Mouse (Mus musculus): ENCODE measurements around the gene Plcb1. TPM values are rescaled to one million over a fixed set of nuclear protein-coding genes. Genes with fewer than 3 reads are reported as not detected.

The Plcb1 gene
- polyA plus RNA-seq, 1 experiment from 2014 or later = 4.4 TPM

DNA sequence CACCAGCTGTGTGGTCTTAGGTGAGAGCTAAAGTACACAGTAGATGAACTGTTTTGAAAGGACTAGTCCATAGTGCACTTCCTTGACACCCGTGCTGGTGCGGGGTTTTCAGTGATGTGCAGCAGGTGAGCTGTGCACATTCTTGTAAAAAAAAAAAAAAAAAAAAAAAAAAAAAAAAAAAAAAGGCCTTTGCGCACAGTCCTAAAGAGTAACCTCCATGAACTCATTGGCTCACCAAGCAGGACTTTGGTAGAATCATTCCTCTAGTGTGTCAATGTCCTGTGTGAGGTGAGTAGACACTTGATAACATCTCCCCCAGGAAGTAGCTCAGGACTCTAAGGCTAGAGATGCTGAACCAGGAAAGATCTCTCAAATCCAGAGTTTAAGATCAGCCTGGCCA, 653.2 kb downstream of the Plcb1 start:
- ATAC-seq = no peak
- Histone ChIP-seq H3K27me3 (replicated peaks) (no peaks in the 10 kb centered on the region), H3K36me3 (no peaks in the 10 kb centered on the region), H3K9me3 (replicated peaks) (no peaks in the 10 kb centered on the region), H3K4me2 (no peak overlapping the region), H3K4me3 (no peak overlapping the region), H3K9ac (no peak overlapping the region), H3K27ac (no peak overlapping the region), H3K4me1 (no peaks in the 10 kb centered on the region)
- 73% methylated on average over 3 of the region's 3 CpGs for WGBS (ENCODE audit: insufficient replicate concordance)

DNA sequence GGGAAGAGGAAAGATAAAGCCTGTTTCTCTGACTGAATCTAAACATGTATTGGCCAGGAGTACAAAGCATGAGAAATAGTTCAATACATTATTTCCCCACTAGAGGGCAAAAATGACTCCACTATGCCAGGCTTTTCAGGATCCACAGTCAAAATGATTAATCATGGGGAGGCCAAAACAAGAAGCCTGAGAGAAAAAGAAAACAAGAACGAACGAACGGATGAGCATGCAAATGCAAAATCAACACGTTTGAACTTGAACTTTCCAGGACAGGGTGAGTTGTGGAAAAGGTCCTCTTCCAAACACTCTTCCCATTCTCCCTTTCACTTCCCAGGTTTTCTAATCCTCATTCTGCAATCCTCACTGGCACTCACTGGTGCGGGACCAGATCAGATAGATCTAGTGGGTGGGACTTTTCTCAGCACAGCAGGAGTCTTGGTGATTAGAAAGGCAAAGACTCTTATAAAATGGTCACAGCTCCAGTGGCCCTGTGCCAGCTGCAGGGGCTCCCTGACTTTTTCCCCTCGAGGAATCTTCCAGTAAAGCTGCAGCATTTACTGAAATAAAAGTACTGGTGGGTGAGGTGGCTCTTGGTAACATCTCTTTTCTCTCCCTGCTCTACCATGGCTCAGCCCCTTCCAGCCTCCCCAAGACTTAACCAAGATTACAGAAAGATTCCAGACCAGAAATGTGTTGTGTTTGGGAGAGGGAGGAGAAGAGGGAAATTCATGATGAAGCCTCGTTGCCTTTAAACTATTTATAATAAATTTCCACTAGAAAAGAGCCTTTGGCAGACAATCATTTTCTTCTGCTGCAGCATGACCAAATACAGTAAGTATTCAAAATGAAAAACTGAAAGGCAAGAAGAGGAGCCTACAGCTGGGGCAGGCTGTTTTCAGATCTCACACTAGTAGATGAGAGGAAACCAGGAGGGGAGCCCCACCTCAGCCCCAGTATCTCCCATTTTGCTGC, 654.0 kb downstream of the Plcb1 start:
- H3K27ac ChIP-seq = no peak overlapping the region

DNA sequence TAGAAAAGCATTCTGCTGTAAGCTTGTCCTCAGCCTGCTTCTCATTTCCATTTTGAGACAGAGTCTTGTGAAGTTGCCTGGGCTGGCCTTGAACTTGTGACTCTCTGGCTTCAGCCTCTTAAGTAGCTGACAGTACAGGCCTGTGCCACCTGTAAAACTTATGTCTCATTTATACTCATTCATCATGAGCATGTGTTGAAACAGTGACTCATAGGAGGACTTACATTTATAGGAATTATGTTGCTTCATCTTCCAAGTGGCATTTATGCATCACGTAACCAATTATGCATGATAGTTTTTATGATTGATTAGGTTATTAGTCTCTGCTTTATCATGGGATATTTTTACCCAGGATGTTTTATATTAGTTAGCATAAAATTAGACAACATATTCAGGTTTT, 667.7 kb downstream of the Plcb1 start:
- WGBS (ENCODE audit: insufficient replicate concordance) = 74% methylated on average over 1 of the region's 1 CpGs

More for the DNA sequence above, 654.0 kb downstream of the Plcb1 start:
- no peaks in the 10 kb centered on the region for H3K9me3 ChIP-seq (replicated peaks)
- peak; percentile 37; the same call in 1 of the 2 replicates for ATAC-seq
- no peaks in the 10 kb centered on the region for H3K27me3 ChIP-seq (replicated peaks)
- H3K36me3 ChIP-seq = no peaks in the 10 kb centered on the region
- no peak overlapping the region for H3K9ac ChIP-seq
- peak overlapping the region; percentile 21; the same call in 1 of the 2 replicates for H3K4me2 ChIP-seq
- WGBS (ENCODE audit: insufficient replicate concordance) = 11% methylated on average over 7 of the region's 7 CpGs
- 0 out of 2 replicates have a peak overlapping the region, but pooled peaks have one; percentile 1 for H3K4me3 ChIP-seq
- no peaks in the 10 kb centered on the region for H3K4me1 ChIP-seq

DNA sequence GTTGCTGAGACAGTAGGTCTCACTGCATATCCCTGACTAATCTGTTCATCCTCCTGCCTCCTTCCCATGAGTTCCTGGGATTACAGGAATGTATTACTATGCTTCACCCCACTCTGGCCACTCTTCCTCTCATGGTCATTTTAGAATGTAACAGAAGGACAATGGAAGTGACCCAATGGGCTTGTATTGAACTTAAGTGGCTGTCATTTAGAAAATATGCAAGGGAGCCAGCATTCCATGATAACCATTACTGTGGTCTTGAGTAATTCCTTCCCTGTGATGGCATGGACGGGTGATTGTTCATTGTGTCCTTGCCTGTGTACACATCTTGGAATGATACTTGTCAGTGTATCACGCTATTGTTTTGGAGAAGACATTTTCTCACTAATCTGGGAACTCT, 668.1 kb downstream of the Plcb1 start:
- H3K27ac ChIP-seq = no peak overlapping the region
- no peak overlapping the region for H3K9ac ChIP-seq
- H3K4me2 ChIP-seq = no peak overlapping the region
- no peak for ATAC-seq
- H3K27me3 ChIP-seq (replicated peaks) = no peaks in the 10 kb centered on the region
- H3K36me3 ChIP-seq = no peaks in the 10 kb centered on the region
- H3K4me3 ChIP-seq = no peak overlapping the region
- no peaks in the 10 kb centered on the region for H3K9me3 ChIP-seq (replicated peaks)
- no peaks in the 10 kb centered on the region for H3K4me1 ChIP-seq
- WGBS (ENCODE audit: insufficient replicate concordance) = 59% methylated on average over 2 of the region's 2 CpGs

More for the DNA sequence above, 667.7 kb downstream of the Plcb1 start:
- no peak overlapping the region for H3K27ac ChIP-seq
- no peak overlapping the region for H3K4me3 ChIP-seq
- H3K4me1 ChIP-seq = no peaks in the 10 kb centered on the region
- H3K4me2 ChIP-seq = no peak overlapping the region
- no peaks in the 10 kb centered on the region for H3K27me3 ChIP-seq (replicated peaks)
- H3K9me3 ChIP-seq (replicated peaks) = no peaks in the 10 kb centered on the region
- no peak for ATAC-seq
- H3K9ac ChIP-seq = no peak overlapping the region
- H3K36me3 ChIP-seq = no peaks in the 10 kb centered on the region

DNA sequence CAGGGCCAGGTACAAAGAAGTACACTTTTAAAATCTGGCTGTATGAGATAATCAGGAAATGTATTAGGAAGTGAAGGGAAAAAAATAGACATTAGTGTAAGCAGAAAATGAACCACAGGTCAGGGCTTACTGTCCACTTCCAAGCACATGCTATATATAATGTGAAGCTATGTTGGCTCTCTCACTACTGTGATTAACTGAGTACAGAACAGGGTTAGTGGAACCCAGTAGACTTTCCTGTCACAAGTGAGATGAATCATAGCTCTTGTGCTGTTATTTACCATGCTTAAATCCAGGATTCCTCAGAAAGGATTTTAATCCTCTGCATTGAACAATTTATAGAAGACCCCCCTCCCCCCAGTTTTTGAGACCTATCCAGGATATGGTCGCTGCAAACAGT, 668.6 kb downstream of the Plcb1 start:
- Histone ChIP-seq H3K27ac (no peak overlapping the region), H3K9me3 (replicated peaks) (no peaks in the 10 kb centered on the region), H3K4me3 (no peak overlapping the region), H3K27me3 (replicated peaks) (no peaks in the 10 kb centered on the region), H3K4me1 (no peaks in the 10 kb centered on the region), H3K36me3 (no peaks in the 10 kb centered on the region), H3K9ac (no peak overlapping the region), H3K4me2 (no peak overlapping the region)
- no peak for ATAC-seq
- 23% methylated on average over 1 of the region's 1 CpGs for WGBS (ENCODE audit: insufficient replicate concordance)

DNA sequence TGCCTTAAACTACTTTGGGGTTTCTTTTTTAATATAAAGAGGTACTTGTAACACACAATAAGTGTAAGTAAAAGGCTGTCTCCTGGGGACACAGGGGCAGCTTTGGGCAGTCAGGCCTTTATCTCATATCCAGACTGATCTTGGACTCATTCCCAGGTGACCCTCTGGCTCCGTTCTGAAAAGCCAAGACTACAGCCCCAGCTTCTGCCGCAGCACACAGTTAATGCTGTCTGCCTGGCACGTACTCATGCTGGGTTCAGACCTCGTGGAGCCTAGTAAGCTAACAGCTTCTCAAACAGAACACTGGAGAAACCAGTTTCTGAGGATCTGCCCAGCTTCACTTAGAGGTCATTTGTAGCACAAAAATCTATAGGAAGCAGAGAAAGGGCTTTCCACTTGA, 682.0 kb downstream of the Plcb1 start:
- Histone ChIP-seq H3K4me1 (no peaks in the 10 kb centered on the region), H3K4me2 (no peak overlapping the region), H3K27me3 (replicated peaks) (no peaks in the 10 kb centered on the region), H3K9ac (no peak overlapping the region), H3K9me3 (replicated peaks) (no peaks in the 10 kb centered on the region), H3K27ac (no peak overlapping the region), H3K4me3 (no peak overlapping the region), H3K36me3 (no peaks in the 10 kb centered on the region)
- WGBS (ENCODE audit: insufficient replicate concordance) = 66% methylated on average over 4 of the region's 4 CpGs
- no peak for ATAC-seq

DNA sequence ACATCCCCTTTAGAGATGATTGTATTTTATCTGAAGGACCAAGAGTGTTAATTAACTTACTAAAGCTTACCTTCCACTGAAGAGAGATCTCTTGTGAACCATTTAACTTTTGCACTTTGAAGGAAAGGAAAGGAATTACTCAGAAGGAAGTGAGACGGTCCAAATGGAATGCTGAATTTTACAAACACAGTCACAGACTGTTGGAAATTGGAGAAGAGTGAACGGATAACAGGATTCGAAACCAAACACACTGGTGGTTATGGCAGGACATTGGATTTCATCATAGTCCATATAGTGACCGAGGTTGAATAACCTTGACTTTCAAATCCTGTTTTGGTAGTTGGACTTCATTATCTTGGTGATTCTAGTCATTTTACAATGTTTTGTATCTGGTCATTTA, 688.2 kb downstream of the Plcb1 start:
- WGBS (ENCODE audit: insufficient replicate concordance) = 67% methylated on average over 4 of the region's 4 CpGs
- no peak for ATAC-seq
- no peaks in the 10 kb centered on the region for H3K36me3 ChIP-seq
- H3K27me3 ChIP-seq (replicated peaks) = no peaks in the 10 kb centered on the region
- H3K9ac ChIP-seq = no peak overlapping the region
- H3K9me3 ChIP-seq (replicated peaks) = no peaks in the 10 kb centered on the region
- H3K4me1 ChIP-seq = no peaks in the 10 kb centered on the region
- no peak overlapping the region for H3K4me3 ChIP-seq
- H3K27ac ChIP-seq = no peak overlapping the region
- no peak overlapping the region for H3K4me2 ChIP-seq

DNA sequence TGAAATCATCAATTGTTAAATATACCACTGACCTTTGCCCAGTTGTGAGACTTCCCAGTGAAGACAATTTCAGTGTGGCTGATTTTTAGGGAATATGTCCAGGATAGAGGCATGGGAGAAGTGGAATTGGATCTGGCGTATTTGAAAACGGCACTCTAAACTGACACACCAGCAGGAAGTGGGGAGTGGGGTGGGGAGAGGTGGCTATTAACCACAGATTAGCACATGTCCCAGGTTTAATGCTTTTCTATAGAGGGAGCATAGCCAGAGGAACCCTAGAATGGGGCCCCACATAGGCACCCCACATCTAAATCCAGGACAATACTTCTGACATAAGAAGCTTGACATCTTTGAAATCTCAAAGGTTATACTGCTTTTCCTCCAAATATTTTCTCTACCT, 699.4 kb downstream of the Plcb1 start:
- Histone ChIP-seq H3K4me3 (no peak overlapping the region), H3K4me2 (no peak overlapping the region), H3K9me3 (replicated peaks) (no peaks in the 10 kb centered on the region), H3K27me3 (replicated peaks) (no peaks in the 10 kb centered on the region), H3K36me3 (no peaks in the 10 kb centered on the region), H3K4me1 (no peaks in the 10 kb centered on the region), H3K9ac (no peak overlapping the region), H3K27ac (no peak overlapping the region)
- no peak for ATAC-seq
- 32% methylated on average over 2 of the region's 2 CpGs for WGBS (ENCODE audit: insufficient replicate concordance)

DNA sequence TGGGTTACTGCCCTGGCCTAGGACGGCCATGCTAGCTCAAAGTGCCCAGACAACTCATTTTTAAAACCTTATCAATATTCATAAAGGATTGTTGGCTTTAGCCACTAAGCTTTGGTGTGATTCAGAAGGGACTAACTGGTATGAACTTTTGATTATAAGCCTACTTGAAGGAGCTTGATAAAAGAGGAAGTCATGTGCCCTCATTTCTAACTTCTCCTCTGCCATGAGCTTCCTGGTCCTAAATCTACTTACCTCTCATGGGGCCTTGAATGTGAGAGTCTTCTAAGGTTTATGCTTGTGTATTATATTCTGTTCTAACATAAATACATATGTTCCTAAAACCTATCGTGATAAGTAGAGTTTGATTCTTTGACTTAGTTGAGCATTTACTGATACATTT, 702.4 kb downstream of the Plcb1 start:
- Histone ChIP-seq H3K36me3 (no peaks in the 10 kb centered on the region), H3K27ac (no peak overlapping the region), H3K27me3 (replicated peaks) (no peaks in the 10 kb centered on the region), H3K4me3 (no peak overlapping the region), H3K9me3 (replicated peaks) (no peaks in the 10 kb centered on the region), H3K4me1 (no peaks in the 10 kb centered on the region), H3K9ac (no peak overlapping the region), H3K4me2 (no peak overlapping the region)
- WGBS (ENCODE audit: insufficient replicate concordance) = 69% methylated on average over 2 of the region's 2 CpGs
- ATAC-seq = no peak

DNA sequence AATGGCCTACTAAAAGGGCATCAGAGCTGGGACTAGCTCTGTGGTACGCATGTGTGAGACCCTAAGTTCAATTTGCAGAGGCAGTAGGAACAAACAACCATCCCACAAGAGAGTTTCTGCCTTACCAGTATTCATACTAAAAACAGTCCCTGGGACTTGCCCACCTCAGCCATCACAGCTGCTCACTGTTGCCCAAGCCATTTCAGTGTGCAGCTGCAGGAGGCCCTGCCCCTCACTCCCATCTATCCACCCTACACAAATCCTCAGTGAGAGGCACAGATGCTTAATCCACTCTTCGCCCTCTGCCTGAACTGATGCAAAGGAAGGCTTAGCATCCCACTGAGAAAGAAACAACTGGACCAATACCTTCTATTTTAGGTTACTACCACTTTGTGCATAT, 703.3 kb downstream of the Plcb1 start:
- WGBS (ENCODE audit: insufficient replicate concordance) = 68% methylated on average over 2 of the region's 2 CpGs
- no peaks in the 10 kb centered on the region for H3K27me3 ChIP-seq (replicated peaks)
- H3K9ac ChIP-seq = no peak overlapping the region
- no peak for ATAC-seq
- H3K4me1 ChIP-seq = no peaks in the 10 kb centered on the region
- no peaks in the 10 kb centered on the region for H3K9me3 ChIP-seq (replicated peaks)
- H3K4me2 ChIP-seq = no peak overlapping the region
- H3K27ac ChIP-seq = no peak overlapping the region
- no peak overlapping the region for H3K4me3 ChIP-seq
- H3K36me3 ChIP-seq = no peaks in the 10 kb centered on the region

DNA sequence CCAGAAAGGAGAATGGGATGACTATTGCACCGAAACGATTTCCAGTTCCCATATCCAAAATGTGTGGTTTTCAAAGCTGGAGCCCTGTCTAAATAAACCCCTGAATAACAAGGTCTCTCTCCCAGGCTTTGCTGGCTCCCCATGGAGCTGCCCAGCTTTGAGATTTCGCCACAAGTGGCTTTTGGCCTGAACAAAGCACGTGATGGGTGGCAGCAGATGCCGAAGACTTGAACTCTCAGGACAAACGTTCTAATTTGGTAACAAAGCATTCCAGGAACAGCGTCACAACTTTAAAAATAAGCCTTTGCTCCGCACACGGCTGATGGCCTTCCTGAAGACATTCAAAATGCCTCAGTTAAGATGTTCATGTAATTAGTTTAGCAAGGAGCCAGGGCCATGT, 706.9 kb downstream of the Plcb1 start:
- WGBS (ENCODE audit: insufficient replicate concordance) = 66% methylated on average over 9 of the region's 9 CpGs

DNA sequence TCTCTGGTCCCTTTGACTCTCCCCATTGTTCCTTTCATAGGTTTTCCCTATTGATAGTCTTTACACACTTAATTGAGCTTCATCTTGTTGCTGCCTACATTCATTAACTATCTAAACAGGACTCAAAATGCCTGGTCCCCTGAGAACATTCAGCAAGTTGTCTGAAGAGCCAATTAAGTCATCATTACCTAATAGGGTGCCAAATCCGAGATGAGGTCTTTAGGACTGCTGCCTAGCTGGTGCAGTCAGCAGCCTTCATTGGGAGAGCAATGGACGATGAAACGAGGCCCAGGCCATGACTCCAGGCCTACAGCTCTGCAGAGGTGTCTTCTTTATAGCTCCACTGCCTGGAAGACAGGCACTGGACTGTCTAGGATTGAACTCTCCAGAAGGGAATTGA, 710.7 kb downstream of the Plcb1 start:
- H3K36me3 ChIP-seq = no peaks in the 10 kb centered on the region
- no peaks in the 10 kb centered on the region for H3K9me3 ChIP-seq (replicated peaks)
- no peak overlapping the region for H3K4me3 ChIP-seq
- no peaks in the 10 kb centered on the region for H3K27me3 ChIP-seq (replicated peaks)
- 50% methylated on average over 3 of the region's 3 CpGs for WGBS (ENCODE audit: insufficient replicate concordance)
- ATAC-seq = no peak
- no peak overlapping the region for H3K9ac ChIP-seq
- no peak overlapping the region for H3K4me2 ChIP-seq
- H3K4me1 ChIP-seq = no peaks in the 10 kb centered on the region
- no peak overlapping the region for H3K27ac ChIP-seq

More for the DNA sequence above, 706.9 kb downstream of the Plcb1 start:
- no peak overlapping the region for H3K4me3 ChIP-seq
- no peaks in the 10 kb centered on the region for H3K9me3 ChIP-seq (replicated peaks)
- no peaks in the 10 kb centered on the region for H3K4me1 ChIP-seq
- no peak for ATAC-seq
- no peaks in the 10 kb centered on the region for H3K36me3 ChIP-seq
- H3K27me3 ChIP-seq (replicated peaks) = no peaks in the 10 kb centered on the region
- H3K9ac ChIP-seq = no peak overlapping the region
- no peak overlapping the region for H3K27ac ChIP-seq
- no peak overlapping the region for H3K4me2 ChIP-seq
